Mouse (Mus musculus) cortical plate, adult 2 months (tissue): ENCODE results near the gene Dmrtc1c1.
"Not testable (repeated sequence)": the region's sequence is repeated elsewhere in the genome, so short reads cannot be mapped to it uniquely, and the experiment has no call there.

Experiments
- CTCF ChIP-seq: fragments of 200-500 bp; IDR thresholded peaks from 2 replicates; pipeline ENCODE4 v1.5.1; 2011; ENCODE audit warnings: mild to moderate bottlenecking, control low read depth, low read length; ENCODE audit not compliant: insufficient read depth; ENCODE audit errors: extremely low read depth
- POLR2A ChIP-seq: fragments of 200-500 bp; IDR thresholded peaks from 2 replicates; pipeline ENCODE4 v1.6.1; 2011; ENCODE audit warnings: mild to moderate bottlenecking, low read length, control low read depth; ENCODE audit not compliant: insufficient read depth; ENCODE audit errors: extremely low read depth

DNA sequence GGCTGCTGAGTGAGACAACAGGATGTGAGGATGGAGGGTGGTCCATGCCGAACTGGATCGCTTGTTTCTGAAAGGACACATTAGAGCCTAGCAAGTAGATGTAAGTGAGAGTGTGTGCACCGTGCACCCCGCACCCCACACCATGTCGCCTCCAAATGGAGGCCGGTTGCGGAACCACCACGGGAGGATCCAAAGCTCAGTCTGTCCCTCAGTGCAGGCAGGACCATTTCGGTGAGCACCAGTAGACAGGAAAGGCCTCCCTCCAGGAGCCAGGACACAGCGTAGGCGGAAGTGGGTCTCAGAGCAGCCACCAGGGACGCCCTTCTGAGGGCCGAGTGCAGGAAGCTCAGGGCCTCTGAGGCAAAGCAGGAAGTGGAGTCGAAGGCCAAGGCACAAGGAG, at the start of gene Dmrtc1c1:
- not testable (repeated sequence) for TF ChIP-seq POLR2A, CTCF
